11 mouse cellular contexts compared by ENCODE assay signal in the genomic region with DNA sequence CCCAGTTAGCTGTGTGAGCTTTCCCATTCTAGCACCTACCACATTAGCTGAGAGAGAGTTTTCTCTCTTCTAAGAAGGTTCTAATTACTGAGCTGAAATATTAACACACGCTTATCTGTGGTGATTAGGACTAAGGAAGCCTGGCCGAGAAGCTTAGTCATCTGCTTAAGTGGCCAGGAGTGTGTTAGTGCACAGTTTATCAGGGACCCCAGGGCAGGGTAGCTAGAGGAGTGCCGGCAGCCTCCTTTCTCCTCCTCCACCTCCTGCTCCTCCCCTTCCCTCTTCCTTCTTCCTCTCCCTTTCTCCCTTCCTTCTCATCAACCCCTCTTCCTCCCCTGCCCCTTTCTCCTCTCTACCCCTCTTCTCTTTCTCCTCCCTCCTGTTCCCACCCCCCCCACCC. TPM values are rescaled to one million over a fixed set of nuclear protein-coding genes. Genes with fewer than 3 reads are reported as not detected.
DNase-seq lines count a peak whose midpoint lies in the region; ATAC-seq and TF ChIP-seq lines count a peak whose summit lies in the region.
"Had no signal": no experiment of that assay in that cellular context is flagged by ENCODE, and none has a peak within 500 bp of the region (broad histone marks: within the 10 kb centered on the region; RNA-seq: fewer than 3 reads in every experiment).

No protein-coding gene starts in this region.

- peaks cover 33% of the 10 kb centered on the region for H3K4me1 ChIP-seq in hindbrain, embryonic 10.5 days (replicated peaks)
- peaks cover 23% of the 10 kb centered on the region for H3K4me1 ChIP-seq in hindbrain, embryonic 12.5 days
- peaks cover 28% of the 10 kb centered on the region for H3K4me1 ChIP-seq in neural tube, embryonic 12.5 days
- H3K4me1 ChIP-seq in liver, adult 2 months (ENCODE audit: control insufficient read depth, insufficient read depth, low read length), result peaks cover 30% of the 10 kb centered on the region

- no peak for TF ChIP-seq POLR2A in liver, adult 2 months (IDR thresholded peaks at IDR 0.05; ENCODE audit: extremely low read depth, insufficient read depth, low read length)

- H3K9ac ChIP-seq in hindbrain, embryonic 12.5 days, result no peak overlapping the region
- H3K9ac ChIP-seq in neural tube, embryonic 12.5 days, result 0 out of 2 replicates have a peak overlapping the region, but pooled peaks have one; percentile 26
- 0 out of 2 replicates have a peak overlapping the region, but pooled peaks have one; percentile 22 for H3K9ac ChIP-seq in liver, adult 2 months (ENCODE audit: low read depth, low read length)
- H3K9ac ChIP-seq: embryonic facial prominence, embryonic 15.5 days had no signal

- ATAC-seq in hindbrain, embryonic 12.5 days (ENCODE audit: low FRiP score), result no peak
- ATAC-seq in neural tube, embryonic 12.5 days (ENCODE audit: low FRiP score, low read depth), result no peak
- ATAC-seq in erythroid progenitor cell, adult 5-6 weeks (replicated peaks; ENCODE audit: low FRiP score, poor library complexity, severe bottlenecking), result no peak

- peak overlapping the region; percentile 82 for H3K27ac ChIP-seq in hindbrain, embryonic 10.5 days
- no peak overlapping the region for H3K27ac ChIP-seq in hindbrain, embryonic 12.5 days
- H3K27ac ChIP-seq in neural tube, embryonic 12.5 days, result no peak overlapping the region
- H3K27ac ChIP-seq in liver, adult 2 months (replicated peaks; ENCODE audit: insufficient read depth, low read depth, low read length), result no peak overlapping the region; the same call in 1 of the 2 replicates
- H3K27ac ChIP-seq: embryonic facial prominence, embryonic 15.5 days had no signal

- no peak overlapping the region for H3K4me2 ChIP-seq in hindbrain, embryonic 12.5 days (replicated peaks)
- H3K4me2 ChIP-seq in neural tube, embryonic 12.5 days (replicated peaks), result no peak overlapping the region; the same call in 1 of the 2 replicates
- H3K4me2 ChIP-seq: embryonic facial prominence, embryonic 15.5 days had no signal

- 54% methylated on average over 3 of the region's 3 CpGs for WGBS in hindbrain, embryonic 10.5 days
- 40% methylated on average over 3 of the region's 3 CpGs for WGBS in hindbrain, embryonic 12.5 days
- WGBS in neural tube, embryonic 12.5 days, result 45% methylated on average over 3 of the region's 3 CpGs
- 69% methylated on average over 3 of the region's 3 CpGs for WGBS in liver, adult 2 months

- H3K27me3 ChIP-seq in hindbrain, embryonic 10.5 days (ENCODE audit: insufficient read depth, poor library complexity, severe bottlenecking), result no peaks in the 10 kb centered on the region
- no peaks in the 10 kb centered on the region for H3K27me3 ChIP-seq in hindbrain, embryonic 12.5 days
- H3K27me3 ChIP-seq in neural tube, embryonic 12.5 days (replicated peaks), result no peaks in the 10 kb centered on the region
- no peaks in the 10 kb centered on the region for H3K27me3 ChIP-seq in liver, adult 2 months (ENCODE audit: control insufficient read depth, insufficient read depth, low read length)
- H3K27me3 ChIP-seq: embryonic facial prominence, embryonic 15.5 days had no signal

- no peak for TF ChIP-seq CTCF in liver, adult 2 months (IDR thresholded peaks at IDR 0.05; ENCODE audit: low read depth, low read length)

- peaks cover 24% of the 10 kb centered on the region; the same call in 1 of the 2 replicates for H3K79me2 ChIP-seq in liver, adult 2 months (ENCODE audit: control insufficient read depth, insufficient read depth, low read length)

- peaks cover 25% of the 10 kb centered on the region for H3K36me3 ChIP-seq in hindbrain, embryonic 10.5 days
- H3K36me3 ChIP-seq in hindbrain, embryonic 12.5 days, result no peaks in the 10 kb centered on the region
- 0 out of 2 replicates have a peak, but pooled peaks cover 4% of the 10 kb centered on the region for H3K36me3 ChIP-seq in neural tube, embryonic 12.5 days
- no peaks in the 10 kb centered on the region for H3K36me3 ChIP-seq in liver, adult 2 months (ENCODE audit: control insufficient read depth, insufficient read depth, low read length)
- H3K36me3 ChIP-seq: embryonic facial prominence, embryonic 15.5 days had no signal

- no peak overlapping the region for H3K4me3 ChIP-seq in hindbrain, embryonic 10.5 days
- no peak overlapping the region for H3K4me3 ChIP-seq in hindbrain, embryonic 12.5 days
- H3K4me3 ChIP-seq in neural tube, embryonic 12.5 days, result no peak overlapping the region
- H3K4me3 ChIP-seq in liver, adult 2 months (ENCODE audit: insufficient read depth, low read depth, low read length), result no peak overlapping the region
- H3K4me3 ChIP-seq: embryonic facial prominence, embryonic 15.5 days had no signal

- DNase-seq in hindbrain, embryonic 10.5 days (ENCODE audit: low spot score), result no peak
- DNase-seq in neural tube, embryonic 10.5 days (ENCODE audit: extremely low spot score, low spot score), result no peak
- no peak for DNase-seq in liver, adult 2 months (ENCODE audit: extremely low read depth, low read depth, low spot score)
- no peak for DNase-seq in urinary bladder, postnatal 4 days (ENCODE audit: low spot score in 2 of 2)
- no peak for DNase-seq in urinary bladder, adult 2 months (ENCODE audit: low spot score)
- DNase-seq: cerebellum, adult 11-12 months; thymus, postnatal 14 days had no signal

- H3K9me3 ChIP-seq in hindbrain, embryonic 10.5 days, result no peaks in the 10 kb centered on the region
- H3K9me3 ChIP-seq in hindbrain, embryonic 12.5 days (replicated peaks), result no peaks in the 10 kb centered on the region
- no peaks in the 10 kb centered on the region for H3K9me3 ChIP-seq in neural tube, embryonic 12.5 days
- H3K9me3 ChIP-seq: embryonic facial prominence, embryonic 15.5 days had no signal

RNA-seq across cellular contexts. Expression of gene Galnt2, which starts 19.1 kb away (rescaled TPM):
- 42.2 and 56.0 TPM in 2 replicates for polyA plus RNA-seq in hindbrain, embryonic 10.5 days (2016; fragmentation: Nextera tagmentation; extraction: Ambion mirVana)
- polyA plus RNA-seq in hindbrain, embryonic 12.5 days (2016; fragmentation: Nextera tagmentation; extraction: Ambion mirVana), result 84.8 and 86.1 TPM in 2 replicates
- polyA plus RNA-seq in neural tube, embryonic 12.5 days (2016; fragmentation: Nextera tagmentation; extraction: Ambion mirVana), result 91.1 and 93.8 TPM in 2 replicates
- 9.3 and 11.3 TPM in 2 replicates for total RNA-seq in liver, adult 2 months (2014; rRNA removed)
- polyA plus RNA-seq in liver, adult 2 months (2012; rRNA removed), result 7.3 and 11.3 TPM in 2 replicates
- polyA plus RNA-seq in urinary bladder, adult 2 months (2012; rRNA removed), result 57.3 and 74.4 TPM in 2 replicates
- total RNA-seq in erythroid progenitor cell, adult 5-6 weeks (2015; ENCODE audit: low replicate concordance), result 25.2 TPM in 1 of 2 replicates, not detected in the other
- total RNA-seq in erythroid progenitor cell, adult 5-6 weeks (2017; ENCODE audit: low replicate concordance), result 15.5 TPM in 1 of 2 replicates, not detected in the other
